Mouse (Mus musculus): ENCODE results near the gene Spaca9. TPM values are rescaled to one million over a fixed set of nuclear protein-coding genes. Genes with fewer than 3 reads are reported as not detected.
A peak's percentile ranks its signal among the peaks of the same experiment; 100 is the strongest.

Gene Spaca9
- polyA plus RNA-seq, 1 experiment: 2.0 TPM

DNA sequence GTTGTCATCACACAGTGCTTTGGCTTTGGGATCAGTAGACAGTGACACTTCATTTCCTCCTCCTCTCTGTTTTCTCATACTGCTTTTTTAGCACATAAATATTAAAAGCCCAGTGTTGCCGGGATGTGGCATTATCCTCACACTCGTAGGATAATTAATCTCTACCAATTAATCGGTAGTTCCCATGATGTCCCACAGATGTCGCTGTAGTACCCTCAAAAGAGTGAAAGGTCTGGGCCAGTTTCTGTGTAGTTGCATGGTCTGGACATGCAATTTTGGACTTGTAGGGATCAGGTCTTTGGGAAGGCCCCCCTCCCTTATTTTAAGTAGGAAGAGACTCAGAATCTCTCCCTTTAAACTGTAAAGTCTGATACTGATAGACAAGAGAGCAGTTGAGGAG is 18.8 kb downstream of the Spaca9 start:
- H3K27ac ChIP-seq (ENCODE audit: insufficient read depth, low read length): no peak overlapping the region
- no peaks in the 10 kb centered on the region for H3K4me1 ChIP-seq (ENCODE audit: control insufficient read depth, insufficient read depth, low read length)
- H3K4me3 ChIP-seq (ENCODE audit: insufficient read depth, low read length): no peak overlapping the region
- TF ChIP-seq POLR2A (IDR thresholded peaks at IDR 0.05; ENCODE audit: low read depth, low read length) (no peak), CTCF (IDR thresholded peaks at IDR 0.05; ENCODE audit: borderline replicate concordance, insufficient read depth, low read length) (no peak)

DNA sequence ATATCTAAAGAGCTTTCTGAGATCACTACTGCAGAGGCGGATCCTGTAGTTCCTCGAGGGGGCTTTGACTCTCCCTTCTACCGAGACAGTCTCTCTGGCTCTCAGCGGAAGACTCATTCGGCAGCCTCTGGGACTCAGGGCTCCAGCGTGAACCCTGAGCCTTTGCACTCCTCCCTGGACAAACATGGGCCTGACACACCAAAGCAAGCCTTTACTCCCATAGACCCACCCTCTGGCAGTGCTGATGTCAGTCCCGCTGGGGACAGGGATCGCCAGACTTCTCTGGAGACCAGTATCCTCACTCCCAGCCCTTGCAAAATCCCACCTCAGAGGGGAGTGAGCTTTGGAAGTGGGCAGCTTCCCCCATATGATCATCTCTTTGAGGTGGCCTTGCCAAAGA is 23.5 kb downstream of the Spaca9 start:
- H3K4me1 ChIP-seq (ENCODE audit: control insufficient read depth, insufficient read depth, low read length): no peaks in the 10 kb centered on the region
- TF ChIP-seq CTCF (IDR thresholded peaks at IDR 0.05; ENCODE audit: borderline replicate concordance, insufficient read depth, low read length) (no peak), POLR2A (IDR thresholded peaks at IDR 0.05; ENCODE audit: low read depth, low read length) (no peak)
- no peak overlapping the region for H3K4me3 ChIP-seq (ENCODE audit: insufficient read depth, low read length)
- H3K27ac ChIP-seq (ENCODE audit: insufficient read depth, low read length): no peak overlapping the region

DNA sequence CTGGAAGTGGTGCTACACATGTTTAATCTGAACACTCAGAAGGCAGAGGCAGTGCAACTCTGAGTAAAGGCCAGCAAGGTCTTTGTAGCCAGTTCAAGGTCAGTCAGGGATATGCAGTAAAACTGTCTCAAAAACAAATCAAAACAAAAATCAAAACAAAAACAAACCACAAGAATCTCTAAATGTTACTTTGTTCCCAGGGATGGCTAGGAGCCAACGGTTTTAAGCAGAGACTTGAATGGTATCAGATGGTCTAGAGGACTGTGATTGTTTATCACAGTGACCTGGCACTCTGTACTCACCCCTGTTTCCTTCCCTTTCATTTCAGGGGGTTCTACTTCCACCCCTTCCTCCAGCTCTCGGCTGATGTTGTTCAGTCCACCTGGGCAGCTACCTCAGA is 28.1 kb downstream of the Spaca9 start:
- no peak overlapping the region for H3K4me3 ChIP-seq (ENCODE audit: insufficient read depth, low read length)
- no peaks in the 10 kb centered on the region for H3K4me1 ChIP-seq (ENCODE audit: control insufficient read depth, insufficient read depth, low read length)
- no peak for TF ChIP-seq POLR2A (IDR thresholded peaks at IDR 0.05; ENCODE audit: low read depth, low read length)
- no peak for TF ChIP-seq CTCF (IDR thresholded peaks at IDR 0.05; ENCODE audit: borderline replicate concordance, insufficient read depth, low read length)
- no peak overlapping the region for H3K27ac ChIP-seq (ENCODE audit: insufficient read depth, low read length)

DNA sequence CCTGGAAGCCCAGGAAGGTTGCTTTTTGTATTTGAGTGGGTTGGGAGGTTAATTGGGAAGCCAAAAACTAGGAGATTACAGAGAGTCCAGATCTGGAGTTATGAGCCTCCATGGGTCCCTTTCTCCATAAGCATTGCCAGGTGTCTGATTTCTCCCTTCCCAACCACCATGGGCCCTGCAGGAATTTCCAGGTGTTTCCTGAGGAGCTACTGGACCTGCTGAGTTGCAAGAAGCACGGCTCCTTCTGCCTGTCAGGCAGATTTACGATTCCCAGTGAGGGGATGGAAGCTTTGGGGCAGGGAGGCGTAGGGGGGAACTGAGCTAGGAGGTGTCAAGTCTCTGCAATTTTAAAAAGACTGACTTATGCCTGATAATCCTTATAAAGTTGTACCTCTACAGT is 33.7 kb downstream of the Spaca9 start:
- no peak overlapping the region for H3K27ac ChIP-seq (ENCODE audit: insufficient read depth, low read length)
- H3K4me3 ChIP-seq (ENCODE audit: insufficient read depth, low read length): no peak overlapping the region
- TF ChIP-seq POLR2A (IDR thresholded peaks at IDR 0.05; ENCODE audit: low read depth, low read length): no peak
- no peak for TF ChIP-seq CTCF (IDR thresholded peaks at IDR 0.05; ENCODE audit: borderline replicate concordance, insufficient read depth, low read length)
- H3K4me1 ChIP-seq (ENCODE audit: control insufficient read depth, insufficient read depth, low read length): no peaks in the 10 kb centered on the region

DNA sequence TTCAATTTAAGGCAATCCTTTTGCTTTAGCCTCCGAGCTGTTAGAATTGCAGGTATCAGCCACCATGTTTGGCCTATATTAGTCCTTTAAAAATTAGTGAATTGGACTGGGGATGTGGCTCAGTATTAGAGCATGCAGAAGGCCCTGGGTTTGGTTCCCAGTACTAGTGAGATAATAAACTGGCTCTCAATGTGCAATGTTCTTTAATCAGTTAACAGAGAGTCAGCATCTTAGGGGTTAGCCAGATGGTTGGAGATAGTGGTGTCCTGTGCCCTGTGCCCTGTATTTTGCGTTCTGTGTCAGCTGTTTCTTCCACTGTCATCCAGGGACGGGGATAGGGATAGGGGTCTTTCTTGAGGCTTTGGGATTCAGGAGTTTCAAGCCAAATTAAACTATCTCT is 36.6 kb downstream of the Spaca9 start:
- no peak for TF ChIP-seq CTCF (IDR thresholded peaks at IDR 0.05; ENCODE audit: borderline replicate concordance, insufficient read depth, low read length)
- TF ChIP-seq POLR2A (IDR thresholded peaks at IDR 0.05; ENCODE audit: low read depth, low read length): no peak

DNA sequence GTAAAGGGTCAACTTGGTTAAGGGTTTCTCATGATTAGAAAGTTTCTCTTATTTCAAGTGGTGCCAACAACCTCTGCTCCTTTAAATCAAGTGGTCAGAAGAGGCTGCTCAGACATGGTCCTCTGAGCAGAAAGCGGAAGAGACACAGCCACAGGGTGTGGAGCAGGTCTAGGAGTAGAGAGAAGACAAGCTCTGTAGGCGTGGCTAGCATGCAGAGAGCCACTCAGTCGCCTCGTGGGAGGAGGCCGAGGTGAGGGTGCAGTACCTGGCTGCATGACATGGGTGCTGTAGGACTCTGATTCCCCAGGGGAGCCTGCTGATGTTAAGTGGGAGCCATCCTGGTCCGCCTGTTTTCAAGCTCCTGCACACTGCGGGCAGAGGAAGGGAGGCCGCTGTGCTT is 43.3 kb downstream of the Spaca9 start:
- H3K27ac ChIP-seq (ENCODE audit: insufficient read depth, low read length): no peak overlapping the region

More for the DNA sequence above, 36.6 kb downstream of the Spaca9 start:
- no peak overlapping the region for H3K27ac ChIP-seq (ENCODE audit: insufficient read depth, low read length)
- H3K4me1 ChIP-seq (ENCODE audit: control insufficient read depth, insufficient read depth, low read length): no peaks in the 10 kb centered on the region
- no peak overlapping the region for H3K4me3 ChIP-seq (ENCODE audit: insufficient read depth, low read length)

DNA sequence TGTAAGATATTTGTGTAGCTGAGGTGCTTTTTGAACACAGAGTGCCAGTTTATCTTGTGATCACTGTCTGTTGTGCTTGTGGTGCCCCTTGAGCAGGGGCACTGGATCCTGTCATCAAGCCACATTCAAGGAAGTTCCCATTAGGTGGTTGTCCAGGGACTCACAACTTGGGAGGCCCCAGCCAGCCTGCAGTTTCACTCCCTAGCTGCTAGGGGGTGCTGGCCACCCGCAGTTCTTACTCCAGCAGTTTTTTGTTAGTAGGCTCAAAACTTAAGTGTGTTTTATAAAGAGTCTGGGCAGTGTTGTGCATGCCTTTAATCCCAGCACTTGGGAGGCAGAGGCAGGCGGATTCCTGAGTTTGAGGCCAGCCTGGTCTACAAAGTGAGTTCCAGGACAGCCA is 45.2 kb downstream of the Spaca9 start:
- no peak overlapping the region for H3K27ac ChIP-seq (ENCODE audit: insufficient read depth, low read length)
- TF ChIP-seq CTCF (IDR thresholded peaks at IDR 0.05; ENCODE audit: borderline replicate concordance, insufficient read depth, low read length) (0 out of 2 replicates have a peak, but pooled peaks have one; percentile 7), POLR2A (IDR thresholded peaks at IDR 0.05; ENCODE audit: low read depth, low read length) (no peak)
- no peak overlapping the region for H3K4me3 ChIP-seq (ENCODE audit: insufficient read depth, low read length)
- no peaks in the 10 kb centered on the region for H3K4me1 ChIP-seq (ENCODE audit: control insufficient read depth, insufficient read depth, low read length)

More for the DNA sequence above, 43.3 kb downstream of the Spaca9 start:
- H3K4me3 ChIP-seq (ENCODE audit: insufficient read depth, low read length): no peak overlapping the region
- no peaks in the 10 kb centered on the region for H3K4me1 ChIP-seq (ENCODE audit: control insufficient read depth, insufficient read depth, low read length)
- TF ChIP-seq CTCF (IDR thresholded peaks at IDR 0.05; ENCODE audit: borderline replicate concordance, insufficient read depth, low read length): no peak
- TF ChIP-seq POLR2A (IDR thresholded peaks at IDR 0.05; ENCODE audit: low read depth, low read length): no peak

DNA sequence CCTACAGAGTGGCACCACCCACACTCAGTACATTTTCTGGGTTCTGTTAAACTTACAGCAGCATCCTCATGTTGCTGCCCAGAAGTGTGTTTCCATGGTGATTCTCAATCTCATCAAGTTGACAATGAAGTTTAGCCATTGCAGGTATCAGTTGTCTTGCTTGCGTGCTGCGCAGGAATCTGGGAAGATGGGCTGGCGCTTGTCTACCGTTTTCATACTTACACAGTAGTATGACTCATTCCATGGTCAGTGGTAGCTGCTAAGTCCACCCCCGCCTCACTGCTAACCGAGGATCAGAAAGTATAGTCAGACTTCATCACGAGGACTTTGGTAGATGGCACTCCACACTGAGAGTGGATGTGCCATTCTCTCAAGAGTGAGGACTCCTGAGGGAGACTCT is 46.2 kb downstream of the Spaca9 start:
- Histone ChIP-seq H3K27ac (ENCODE audit: insufficient read depth, low read length) (no peak overlapping the region), H3K4me1 (ENCODE audit: control insufficient read depth, insufficient read depth, low read length) (no peaks in the 10 kb centered on the region), H3K4me3 (ENCODE audit: insufficient read depth, low read length) (no peak overlapping the region)
- TF ChIP-seq CTCF (IDR thresholded peaks at IDR 0.05; ENCODE audit: borderline replicate concordance, insufficient read depth, low read length) (no peak), POLR2A (IDR thresholded peaks at IDR 0.05; ENCODE audit: low read depth, low read length) (no peak)

DNA sequence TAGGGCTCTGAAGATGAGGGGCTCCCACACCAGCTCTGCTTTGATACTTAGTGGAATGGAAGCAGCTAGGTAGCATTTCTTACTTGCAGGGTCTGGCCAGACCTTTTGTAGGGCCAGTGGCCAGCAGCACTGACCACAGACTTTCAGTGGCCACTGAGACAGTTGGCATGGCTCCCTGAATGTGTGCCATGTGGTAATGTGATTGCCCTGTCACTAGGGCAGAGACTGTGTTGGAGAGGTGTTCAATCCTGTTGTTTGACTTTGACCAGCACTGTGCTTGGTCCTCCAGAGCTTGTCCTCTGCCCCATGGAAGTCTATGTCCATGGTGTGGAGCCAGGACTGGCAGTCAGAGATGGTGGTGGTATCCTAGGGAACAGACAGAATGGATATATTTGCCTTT is 49.0 kb downstream of the Spaca9 start:
- TF ChIP-seq POLR2A (IDR thresholded peaks at IDR 0.05; ENCODE audit: low read depth, low read length) (no peak), CTCF (IDR thresholded peaks at IDR 0.05; ENCODE audit: borderline replicate concordance, insufficient read depth, low read length) (no peak)
- no peak overlapping the region for H3K27ac ChIP-seq (ENCODE audit: insufficient read depth, low read length)
- no peak overlapping the region for H3K4me3 ChIP-seq (ENCODE audit: insufficient read depth, low read length)
- H3K4me1 ChIP-seq (ENCODE audit: control insufficient read depth, insufficient read depth, low read length): no peaks in the 10 kb centered on the region

DNA sequence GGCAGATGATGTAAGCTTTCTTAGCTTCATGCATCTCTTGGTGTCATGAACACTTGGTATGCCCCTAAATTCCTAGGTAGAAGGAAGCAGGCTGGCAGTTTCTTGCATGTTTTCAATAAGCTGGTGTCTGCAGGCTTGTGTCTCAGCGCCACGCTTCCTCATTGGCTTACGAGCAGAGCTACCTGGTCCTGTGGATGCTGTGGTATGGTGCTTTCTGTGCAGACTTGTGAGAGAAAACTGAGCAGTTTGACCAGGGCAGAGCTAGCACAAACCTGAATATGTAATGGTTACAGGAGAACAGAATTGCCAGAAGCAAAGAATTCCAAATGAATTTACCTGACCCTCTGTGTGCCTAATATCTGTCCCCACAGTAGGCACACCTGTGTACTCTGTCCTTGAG is 56.4 kb downstream of the Spaca9 start:
- no peak overlapping the region for H3K27ac ChIP-seq (ENCODE audit: insufficient read depth, low read length)
- no peak for TF ChIP-seq POLR2A (IDR thresholded peaks at IDR 0.05; ENCODE audit: low read depth, low read length)
- no peak for TF ChIP-seq CTCF (IDR thresholded peaks at IDR 0.05; ENCODE audit: borderline replicate concordance, insufficient read depth, low read length)
- no peak overlapping the region for H3K4me3 ChIP-seq (ENCODE audit: insufficient read depth, low read length)
- H3K4me1 ChIP-seq (ENCODE audit: control insufficient read depth, insufficient read depth, low read length): peaks cover 2% of the 10 kb centered on the region

Other genes starting within 250 kb of the Spaca9 start
- gene 1700007K13Rik, start 233.4 kb downstream of the Spaca9 start, polyA plus RNA-seq (2011; ENCODE audit: insufficient read length, low read depth, missing spikeins): 6.6 and 6.8 TPM in 2 replicates
- gene Mrps2, start 231.7 kb downstream of the Spaca9 start, polyA plus RNA-seq (2011; ENCODE audit: insufficient read length, low read depth, missing spikeins): 33.1 and 37.4 TPM in 2 replicates
- not detected in 2 replicates for gene Gbgt1, start 202.8 kb downstream of the Spaca9 start, polyA plus RNA-seq (2011; ENCODE audit: insufficient read length, low read depth, missing spikeins)
- gene Gm10134, start 193.6 kb downstream of the Spaca9 start, polyA plus RNA-seq (2011; ENCODE audit: insufficient read length, low read depth, missing spikeins): not detected in 2 replicates
- gene Ralgds, start 186.6 kb downstream of the Spaca9 start, polyA plus RNA-seq (2011; ENCODE audit: insufficient read length, low read depth, missing spikeins): 26.5 and 36.9 TPM in 2 replicates
- not detected in 2 replicates for gene Cel, start 136.3 kb downstream of the Spaca9 start, polyA plus RNA-seq (2011; ENCODE audit: insufficient read length, low read depth, missing spikeins)
- gene Gtf3c5, start 116.0 kb downstream of the Spaca9 start, polyA plus RNA-seq (2011; ENCODE audit: insufficient read length, low read depth, missing spikeins): 15.1 and 23.1 TPM in 2 replicates
- not detected in 2 replicates for gene Gfi1b, start 77.7 kb downstream of the Spaca9 start, polyA plus RNA-seq (2011; ENCODE audit: insufficient read length, low read depth, missing spikeins)
- gene Tsc1, start 58.5 kb downstream of the Spaca9 start, polyA plus RNA-seq (2011; ENCODE audit: insufficient read length, low read depth, missing spikeins): 18.5 and 22.2 TPM in 2 replicates
- not detected in 2 replicates for gene Ak8, start 437 bp upstream of the Spaca9 start, polyA plus RNA-seq (2011; ENCODE audit: insufficient read length, low read depth, missing spikeins)
- 21.7 and 27.0 TPM in 2 replicates for gene Gtf3c4, start 140.6 kb upstream of the Spaca9 start, polyA plus RNA-seq (2011; ENCODE audit: insufficient read length, low read depth, missing spikeins)
- gene Ddx31, start 140.7 kb upstream of the Spaca9 start, polyA plus RNA-seq (2011; ENCODE audit: insufficient read length, low read depth, missing spikeins): 9.3 and 11.6 TPM in 2 replicates
- gene Barhl1, start 216.9 kb upstream of the Spaca9 start, polyA plus RNA-seq (2011; ENCODE audit: insufficient read length, low read depth, missing spikeins): not detected in 2 replicates

All from embryonic fibroblast, embryonic 13.5 days (primary cell).